Mouse (Mus musculus) lung, adult 2 months (tissue): Measurements from ENCODE around the gene Avp.

ENCODE experiments used
- CTCF ChIP-seq: fragments of 200-500 bp; IDR thresholded peaks from 2 replicates; pipeline ENCODE4 v1.5.1; 2011; ENCODE audit warnings: mild to moderate bottlenecking, low read length, control low read depth; ENCODE audit not compliant: insufficient read depth
- POLR2A ChIP-seq: fragments of 200-500 bp; IDR thresholded peaks from 2 replicates; pipeline ENCODE4 v1.6.1; 2011; ENCODE audit warnings: low read depth, mild to moderate bottlenecking, control low read depth, low read length, borderline replicate concordance; ENCODE audit errors: extremely low read depth

DNA sequence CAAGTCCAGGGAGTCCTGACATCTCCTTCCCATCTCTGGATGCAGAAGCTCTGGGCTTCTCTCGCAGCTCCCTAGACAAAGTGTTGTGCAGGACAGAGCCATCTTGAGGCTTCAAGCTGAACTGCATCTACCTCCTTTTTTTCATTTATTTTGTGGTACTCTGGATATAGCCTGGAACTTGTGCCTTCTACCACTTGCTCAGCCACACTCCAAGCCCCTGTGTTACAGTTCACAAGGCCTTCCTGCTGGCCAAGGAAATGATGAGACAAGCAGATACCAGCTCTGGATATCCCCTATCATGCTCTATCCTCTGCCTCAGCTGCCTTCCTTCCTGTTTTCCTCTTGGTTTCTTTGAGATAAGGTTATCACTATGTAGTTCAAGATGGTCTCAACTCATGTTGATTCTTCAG is 15.3 kb upstream of the Avp start:
- TF ChIP-seq CTCF (peak; percentile 37; the same call in 1 of the 2 replicates), POLR2A (no peak)
